ENCODE assay signal across 28 mouse cellular contexts in genomic region chr14:47493592-47494361, GRCm38 (mm10). TPM values are rescaled to one million over a fixed set of nuclear protein-coding genes. Genes with fewer than 3 reads are reported as not detected.
DNase-seq lines count a peak whose midpoint lies in the region; ATAC-seq and TF ChIP-seq lines count a peak whose summit lies in the region.
"Had no signal": no experiment of that assay in that cellular context is flagged by ENCODE, and none has a peak within 500 bp of the region (broad histone marks: within the 10 kb centered on the region; RNA-seq: fewer than 3 reads in every experiment).

No protein-coding gene starts in this region.

- peaks cover 12% of the 10 kb centered on the region for H3K4me1 ChIP-seq in lung, postnatal 0 days (ENCODE audit: insufficient read depth, low read depth, low read length)
- peaks cover 9% of the 10 kb centered on the region for H3K4me1 ChIP-seq in intestine, embryonic 16.5 days (ENCODE audit: control insufficient read depth, insufficient read depth, low read length)
- H3K4me1 ChIP-seq: embryonic facial prominence, embryonic 15.5 days had no signal

- WGBS in lung, postnatal 0 days: 68% methylated on average over 2 of the region's 2 CpGs
- 81% methylated on average over 2 of the region's 2 CpGs for WGBS in intestine, embryonic 16.5 days

- H3K9me3 ChIP-seq in lung, postnatal 0 days (ENCODE audit: low read length): no peaks in the 10 kb centered on the region
- H3K9me3 ChIP-seq in intestine, embryonic 16.5 days (ENCODE audit: control insufficient read depth, low read length): no peaks in the 10 kb centered on the region
- H3K9me3 ChIP-seq: embryonic facial prominence, embryonic 12.5 days; embryonic facial prominence, embryonic 15.5 days; G1E; heart, embryonic 12.5 days; heart, embryonic 15.5 days had no signal

- H3K36me3 ChIP-seq in lung, postnatal 0 days (ENCODE audit: insufficient read depth, low read length): no peaks in the 10 kb centered on the region
- no peaks in the 10 kb centered on the region for H3K36me3 ChIP-seq in intestine, embryonic 16.5 days (ENCODE audit: control insufficient read depth, insufficient read depth, low read length)
- H3K36me3 ChIP-seq: embryonic facial prominence, embryonic 12.5 days; embryonic facial prominence, embryonic 15.5 days; heart, embryonic 15.5 days had no signal

- no peak for DNase-seq in lung, postnatal 0 days (ENCODE audit: low spot score)
- DNase-seq in lung, postnatal 36 days: no peak
- DNase-seq in kidney, postnatal 4 days: no peak
- no peak for DNase-seq in spleen, postnatal 14 days (ENCODE audit: low spot score in 2 of 2)
- DNase-seq in layer of hippocampus, adult 18-20 months (ENCODE audit: low spot score in 2 of 2): no peak
- DNase-seq: adrenal gland, adult 2 months; adrenal gland, postnatal 14 days; B cell, adult 2 months; cerebellum, adult 11 months; cerebellum, adult 2 months; cerebellum, adult 9-11 months; cerebellum, postnatal 25 days; forebrain, postnatal 0 days; gastrocnemius, adult 2 months; gastrocnemius, postnatal 14 days; heart, adult 18-20 months; heart, postnatal 10 days; heart, postnatal 36 days had no signal

- no peaks in the 10 kb centered on the region for H3K27me3 ChIP-seq in lung, postnatal 0 days (replicated peaks; ENCODE audit: insufficient read depth, low read length)
- H3K27me3 ChIP-seq in intestine, embryonic 16.5 days (replicated peaks; ENCODE audit: control insufficient read depth, insufficient read depth, low read length): no peaks in the 10 kb centered on the region
- H3K27me3 ChIP-seq: CH12.LX; embryonic facial prominence, embryonic 12.5 days; embryonic facial prominence, embryonic 15.5 days; heart, embryonic 12.5 days; heart, embryonic 15.5 days had no signal

- no peak overlapping the region for H3K9ac ChIP-seq in lung, postnatal 0 days (replicated peaks; ENCODE audit: low read depth)
- no peak overlapping the region for H3K9ac ChIP-seq in intestine, embryonic 16.5 days (ENCODE audit: low read depth, low read length)
- H3K9ac ChIP-seq: embryonic facial prominence, embryonic 12.5 days; embryonic facial prominence, embryonic 15.5 days; forebrain, postnatal 0 days; heart, embryonic 12.5 days; heart, embryonic 15.5 days; hindbrain, embryonic 14.5 days had no signal

- no peak overlapping the region for H3K4me3 ChIP-seq in lung, postnatal 0 days (ENCODE audit: low read depth, low read length)
- H3K4me3 ChIP-seq in intestine, embryonic 16.5 days (ENCODE audit: low read length): no peak overlapping the region
- H3K4me3 ChIP-seq: embryonic facial prominence, embryonic 12.5 days; embryonic facial prominence, embryonic 15.5 days; gastrocnemius, adult 2 months; heart, embryonic 12.5 days; heart, embryonic 15.5 days had no signal

- TF ChIP-seq EP300 in lung, postnatal 0 days (IDR thresholded peaks at IDR 0.05): 0 out of 2 replicates have a peak, but pooled peaks have one; percentile 16

- H3K4me2 ChIP-seq in lung, postnatal 0 days (replicated peaks; ENCODE audit: low read depth, low read length): no peak overlapping the region
- no peak overlapping the region for H3K4me2 ChIP-seq in intestine, embryonic 16.5 days (ENCODE audit: low read depth, low read length)
- H3K4me2 ChIP-seq: embryonic facial prominence, embryonic 12.5 days; embryonic facial prominence, embryonic 15.5 days; heart, embryonic 12.5 days; heart, embryonic 15.5 days; hindbrain, embryonic 14.5 days had no signal

- no peak for ATAC-seq in lung, postnatal 0 days
- peak; percentile 61 for ATAC-seq in intestine, embryonic 16.5 days
- ATAC-seq in megakaryocyte progenitor cell, adult 5-6 weeks (replicated peaks; ENCODE audit: poor library complexity): peak; percentile 68; the same call in 1 of the 2 replicates
- ATAC-seq: forebrain, embryonic 14.5 days; forebrain, postnatal 0 days had no signal

- H3K27ac ChIP-seq in lung, postnatal 0 days (ENCODE audit: low read length): no peak overlapping the region
- no peak overlapping the region for H3K27ac ChIP-seq in intestine, embryonic 16.5 days (ENCODE audit: low read length)
- H3K27ac ChIP-seq: embryonic facial prominence, embryonic 12.5 days; embryonic facial prominence, embryonic 15.5 days; gastrocnemius, adult 2 months; heart, embryonic 15.5 days; hindbrain, embryonic 14.5 days had no signal

- TF ChIP-seq CTCF in lung, postnatal 0 days (IDR thresholded peaks at IDR 0.05): no peak

RNA-seq across cellular contexts. Expression of gene Fbxo34, which starts 43.6 kb away (rescaled TPM):
- polyA plus RNA-seq in lung, postnatal 0 days (2015; fragmentation: Nextera tagmentation; extraction: Ambion mirVana): 18.1 and 20.0 TPM in 2 replicates
- 20.4 and 23.5 TPM in 2 replicates for polyA plus RNA-seq in intestine, embryonic 16.5 days (2015; fragmentation: Nextera tagmentation; extraction: Ambion mirVana)
- 11.0 and 11.4 TPM in 2 replicates for total RNA-seq in megakaryocyte progenitor cell, adult 5-6 weeks (2015)
- 16.1 and 22.6 TPM in 2 replicates for total RNA-seq in megakaryocyte progenitor cell, adult 5-6 weeks (2017)
- 10 to 100 TPM; 88.5 to 91.4 TPM for total RNA-seq in layer of hippocampus, adult 18-20 months (2021)
